Mouse (Mus musculus) thymus, adult 2 months (tissue): ENCODE measurements around the gene Dntt.
A peak's percentile ranks its signal among the peaks of the same experiment; 100 is the strongest.

Experiments
- CTCF ChIP-seq: fragments of 200-500 bp; IDR thresholded peaks from 2 replicates; pipeline ENCODE4 v1.5.1; 2012; ENCODE audit warnings: mild to moderate bottlenecking, control low read depth, low read length, moderate library complexity, borderline replicate concordance; ENCODE audit not compliant: control insufficient read depth, poor library complexity, insufficient read depth; ENCODE audit errors: extremely low read depth
- POLR2A ChIP-seq: fragments of 200-500 bp; IDR thresholded peaks from 2 replicates; pipeline ENCODE4 v1.6.1; 2012; ENCODE audit warnings: mild to moderate bottlenecking, low read length, control low read depth, moderate library complexity; ENCODE audit not compliant: control insufficient read depth, poor library complexity, insufficient read depth; ENCODE audit errors: extremely low read depth

- peak; percentile 50; the same call in 1 of the 2 replicates for TF ChIP-seq CTCF
- no peak for TF ChIP-seq POLR2A
Measured at GRCm38 (mm10) chr19:41015951-41016716, 12.9 kb upstream of the Dntt start.
